In genomic region chr10:44385227-44385626, GRCm38 (mm10) we compare ENCODE assay signal across 24 mouse cellular contexts.
DNase-seq lines count a peak whose midpoint lies in the region; ATAC-seq and TF ChIP-seq lines count a peak whose summit lies in the region.
"Had no signal": no experiment of that assay in that cellular context is flagged by ENCODE, and none has a peak within 500 bp of the region (broad histone marks: within the 10 kb centered on the region; RNA-seq: fewer than 3 reads in every experiment).

No protein-coding gene starts in this region.

- peaks cover 21% of the 10 kb centered on the region for H3K4me1 ChIP-seq in hindbrain, embryonic 15.5 days (replicated peaks)
- peaks cover 13% of the 10 kb centered on the region; the same call in 1 of the 2 replicates for H3K4me1 ChIP-seq in hindbrain, embryonic 10.5 days (replicated peaks)
- H3K4me1 ChIP-seq in midbrain, embryonic 16.5 days (ENCODE audit: control insufficient read depth, insufficient read depth, low read length), result peaks cover 8% of the 10 kb centered on the region; the same call in 1 of the 2 replicates
- H3K4me1 ChIP-seq in midbrain, embryonic 10.5 days, result peaks cover 9% of the 10 kb centered on the region

- H3K4me2 ChIP-seq in hindbrain, embryonic 15.5 days, result no peak overlapping the region
- no peak overlapping the region for H3K4me2 ChIP-seq in midbrain, embryonic 16.5 days (ENCODE audit: low read length)
- H3K4me2 ChIP-seq: embryonic facial prominence, embryonic 12.5 days; intestine, embryonic 15.5 days; limb, embryonic 12.5 days; liver, embryonic 11.5 days; neural tube, embryonic 13.5 days had no signal

- no peak overlapping the region for H3K4me3 ChIP-seq in hindbrain, embryonic 15.5 days
- no peak overlapping the region for H3K4me3 ChIP-seq in hindbrain, embryonic 10.5 days
- no peak overlapping the region for H3K4me3 ChIP-seq in midbrain, embryonic 16.5 days (ENCODE audit: low read depth, low read length)
- H3K4me3 ChIP-seq in midbrain, embryonic 10.5 days, result no peak overlapping the region
- H3K4me3 ChIP-seq: embryonic facial prominence, embryonic 12.5 days; heart, embryonic 10.5 days; intestine, embryonic 15.5 days; limb, embryonic 12.5 days; neural tube, embryonic 13.5 days had no signal

- WGBS in hindbrain, embryonic 15.5 days, result 55% methylated on average over 5 of the region's 5 CpGs
- 89% methylated on average over 5 of the region's 5 CpGs for WGBS in hindbrain, embryonic 10.5 days
- 71% methylated on average over 5 of the region's 5 CpGs for WGBS in midbrain, embryonic 16.5 days
- 84% methylated on average over 5 of the region's 5 CpGs for WGBS in midbrain, embryonic 10.5 days

- no peak for TF ChIP-seq POLR2A in brain, embryonic 14.5 days (IDR thresholded peaks at IDR 0.05; ENCODE audit: borderline replicate concordance, extremely low read depth, insufficient read depth, insufficient read length, poor library complexity, severe bottlenecking)

- peak; percentile 92 to 96 for DNase-seq in cerebellum, postnatal 10 days
- DNase-seq in hindbrain, embryonic 10.5 days (ENCODE audit: low spot score), result no peak
- no peak for DNase-seq in midbrain, embryonic 10.5 days (ENCODE audit: low spot score)
- peak; percentile 84 for DNase-seq in brain, embryonic 14.5 days (ENCODE audit: low read depth)
- no peak for DNase-seq in frontal cortex, adult 2 months (ENCODE audit: extremely low spot score in 1 of 2, low spot score in 1 of 2)
- DNase-seq: adrenal gland, postnatal 25 days; cerebellum, adult 11 months; cerebellum, adult 9-11 months; gastrocnemius, postnatal 10 days; heart, postnatal 4 days; kidney, adult 8-10 months; kidney, postnatal 10 days; liver, postnatal 0 days had no signal

- TF ChIP-seq CTCF in brain, embryonic 14.5 days (IDR thresholded peaks at IDR 0.05; ENCODE audit: borderline replicate concordance, extremely low read depth, insufficient read depth, insufficient read length), result no peak

- H3K36me3 ChIP-seq in hindbrain, embryonic 15.5 days, result no peaks in the 10 kb centered on the region
- no peaks in the 10 kb centered on the region for H3K36me3 ChIP-seq in hindbrain, embryonic 10.5 days
- H3K36me3 ChIP-seq in midbrain, embryonic 16.5 days (ENCODE audit: control insufficient read depth, insufficient read depth, low read length), result no peaks in the 10 kb centered on the region
- no peaks in the 10 kb centered on the region for H3K36me3 ChIP-seq in midbrain, embryonic 10.5 days
- H3K36me3 ChIP-seq: embryonic facial prominence, embryonic 12.5 days; heart, embryonic 10.5 days; intestine, embryonic 15.5 days; limb, embryonic 12.5 days; neural tube, embryonic 13.5 days had no signal

- no peaks in the 10 kb centered on the region for H3K27me3 ChIP-seq in hindbrain, embryonic 15.5 days
- H3K27me3 ChIP-seq in hindbrain, embryonic 10.5 days (ENCODE audit: insufficient read depth, poor library complexity, severe bottlenecking), result no peaks in the 10 kb centered on the region
- H3K27me3 ChIP-seq in midbrain, embryonic 16.5 days (ENCODE audit: control insufficient read depth, insufficient read depth, low read depth, low read length), result no peaks in the 10 kb centered on the region
- no peaks in the 10 kb centered on the region for H3K27me3 ChIP-seq in midbrain, embryonic 10.5 days (ENCODE audit: low read depth, poor library complexity, severe bottlenecking)
- H3K27me3 ChIP-seq: embryonic facial prominence, embryonic 12.5 days; intestine, embryonic 15.5 days; limb, embryonic 12.5 days; neural tube, embryonic 13.5 days had no signal

- H3K27ac ChIP-seq in hindbrain, embryonic 15.5 days (replicated peaks), result no peak overlapping the region
- H3K27ac ChIP-seq in hindbrain, embryonic 10.5 days, result no peak overlapping the region
- no peak overlapping the region for H3K27ac ChIP-seq in midbrain, embryonic 16.5 days (ENCODE audit: low read length)
- H3K27ac ChIP-seq in midbrain, embryonic 10.5 days (replicated peaks), result no peak overlapping the region
- H3K27ac ChIP-seq: embryonic facial prominence, embryonic 12.5 days; heart, embryonic 10.5 days; intestine, embryonic 15.5 days; limb, embryonic 12.5 days; macrophage; neural tube, embryonic 13.5 days had no signal

- H3K9ac ChIP-seq in hindbrain, embryonic 15.5 days, result no peak overlapping the region
- no peak overlapping the region for H3K9ac ChIP-seq in midbrain, embryonic 16.5 days (ENCODE audit: low read depth, low read length)
- H3K9ac ChIP-seq: embryonic facial prominence, embryonic 12.5 days; intestine, embryonic 15.5 days; limb, embryonic 12.5 days; liver, postnatal 0 days; neural tube, embryonic 13.5 days had no signal

- no peak for ATAC-seq in cerebellum, adult (ENCODE audit: insufficient number of reproducible peaks, low FRiP score, low TSS enrichment)
- ATAC-seq in hindbrain, embryonic 15.5 days (ENCODE audit: low FRiP score, low read depth), result peak; percentile 71; the same call in 1 of the 2 replicates
- peak; percentile 40; the same call in 1 of the 2 replicates for ATAC-seq in midbrain, embryonic 16.5 days
- ATAC-seq: intestine, embryonic 15.5 days; liver, postnatal 0 days; lung, postnatal 0 days had no signal

- no peaks in the 10 kb centered on the region for H3K9me3 ChIP-seq in hindbrain, embryonic 15.5 days
- no peaks in the 10 kb centered on the region for H3K9me3 ChIP-seq in hindbrain, embryonic 10.5 days
- H3K9me3 ChIP-seq in midbrain, embryonic 16.5 days (replicated peaks; ENCODE audit: control insufficient read depth, low read length, poor library complexity, severe bottlenecking), result no peaks in the 10 kb centered on the region
- no peaks in the 10 kb centered on the region for H3K9me3 ChIP-seq in midbrain, embryonic 10.5 days (replicated peaks)
- H3K9me3 ChIP-seq: embryonic facial prominence, embryonic 12.5 days; heart, embryonic 10.5 days; intestine, embryonic 15.5 days; limb, embryonic 12.5 days; neural tube, embryonic 13.5 days had no signal

Comparison
In these comparisons a context has a peak if more than half of its experiments do, and no peak if none do; other contexts are left out.
1. DNase-seq: peak in cerebellum, postnatal 10 days (2 of 2) and brain, embryonic 14.5 days (single experiment); none in hindbrain, embryonic 10.5 days (single experiment), midbrain, embryonic 10.5 days (single experiment) and frontal cortex, adult 2 months (0 of 2).